Mouse (Mus musculus): Measurements from ENCODE around the gene Cbr2.

DNA sequence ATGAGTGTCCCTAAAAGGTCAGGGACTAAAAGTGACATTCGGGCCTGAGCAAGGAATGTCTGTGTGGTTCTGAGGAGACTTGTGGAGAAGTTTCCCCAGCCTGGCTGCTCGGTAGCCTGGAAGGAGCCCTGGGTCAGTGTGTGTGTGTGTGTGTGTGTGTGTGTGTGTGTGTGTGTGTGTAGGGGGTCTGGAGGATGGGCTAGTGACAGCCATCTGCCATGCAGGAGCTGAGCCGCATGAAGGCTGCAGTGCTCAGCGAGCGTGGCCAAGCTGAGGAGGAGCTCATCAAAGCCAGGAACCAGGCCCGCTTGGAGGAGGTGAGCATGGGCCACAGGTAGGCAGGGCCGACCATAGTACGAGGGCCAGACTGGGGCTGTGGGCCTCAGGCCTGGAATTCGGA, 12.7 kb downstream of the Cbr2 start:
- TF ChIP-seq CTCF (IDR thresholded peaks at IDR 0.05; ENCODE audit: low read depth, low read length): no peak
- no peak for TF ChIP-seq GATA1 (IDR thresholded peaks at IDR 0.05; ENCODE audit: borderline replicate concordance, low read length)
- TF ChIP-seq TAL1 (conservative IDR thresholded peaks at IDR 0.05; ENCODE audit: low read depth, low read length): no peak
- TF ChIP-seq GATA2 (IDR thresholded peaks at IDR 0.05; ENCODE audit: borderline replicate concordance, low read depth, low read length): no peak

Measured in G1E (cell line).